Mouse (Mus musculus) neutrophil, adult 5-6 weeks (primary cell): ENCODE data around the gene Itgav. TPM values are rescaled to one million over a fixed set of nuclear protein-coding genes. Genes with fewer than 3 reads are reported as not detected.

Experiments used
- ATAC-seq: fragments of 151-379, 151-347 bp; 2 replicates; pipeline ENCODE4 v1.8.0; 2017; ENCODE audit warnings: mild to moderate bottlenecking, moderate TSS enrichment; ENCODE audit not compliant: insufficient number of reproducible peaks, poor library complexity, low FRiP score, severe bottlenecking; ENCODE audit errors: extremely low read depth
- total RNA-seq: library from RNA; stranded (forward); fragments of 200-1000 nt; gene quantifications from 2 replicates; pipeline ENCODE4 v1.2.3, GENCODE M21; 2017

Gene Itgav
- total RNA-seq, 1 experiment from 2014 or later = 37.6 TPM

DNA sequence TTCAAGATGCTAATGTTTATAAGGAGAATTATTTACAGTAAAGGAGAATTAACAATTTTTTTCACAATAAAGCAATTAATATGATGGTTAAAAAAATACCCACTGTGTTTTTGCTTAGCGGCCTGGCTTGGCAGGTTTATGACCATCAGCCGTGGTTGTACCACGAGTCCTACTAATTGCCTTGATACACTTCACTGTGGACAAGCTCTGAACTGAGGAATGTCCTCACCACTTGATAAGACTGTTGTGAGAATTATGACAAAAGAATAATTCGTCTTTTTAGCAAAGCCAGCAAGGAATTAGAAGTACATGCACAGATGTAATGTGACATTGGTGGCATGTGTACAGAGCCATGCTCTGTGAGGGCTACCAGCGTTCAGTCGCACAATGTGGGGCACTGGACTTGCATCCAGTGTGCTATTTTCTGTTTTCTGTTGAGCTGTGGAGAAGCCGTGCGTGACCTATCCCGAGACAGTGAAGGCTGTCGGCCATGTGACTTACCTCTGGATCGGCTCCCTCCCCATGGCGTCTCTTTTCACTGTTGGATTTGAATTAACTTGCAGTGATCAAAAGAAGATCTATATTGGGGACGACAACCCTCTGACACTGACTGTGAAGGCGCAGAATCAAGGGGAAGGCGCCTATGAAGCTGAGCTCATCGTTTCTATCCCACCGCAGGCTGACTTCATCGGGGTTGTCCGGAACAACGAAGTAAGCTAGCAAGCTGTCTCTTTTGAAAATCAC is 67.3 kb downstream of the Itgav start:
- ATAC-seq = no peak

DNA sequence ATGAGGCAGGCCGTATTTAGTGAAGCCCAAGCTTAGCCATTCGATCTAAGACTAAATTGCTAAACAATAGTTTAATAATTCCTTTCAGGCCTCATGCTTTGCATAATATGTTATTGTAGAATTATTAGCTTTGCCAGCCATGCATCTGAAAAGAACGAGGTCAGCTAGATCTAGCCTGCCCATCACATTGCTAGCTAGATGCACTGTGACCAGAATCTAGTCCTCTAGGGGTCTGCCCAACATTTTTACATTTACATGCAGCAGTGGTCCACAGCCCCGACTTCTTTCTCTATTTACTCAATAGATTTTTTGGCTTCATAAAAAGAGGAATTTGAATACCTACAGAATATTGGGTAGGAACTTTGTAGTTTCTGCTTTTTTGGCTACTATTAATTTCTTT is 67.9 kb downstream of the Itgav start:
- ATAC-seq = no peak

DNA sequence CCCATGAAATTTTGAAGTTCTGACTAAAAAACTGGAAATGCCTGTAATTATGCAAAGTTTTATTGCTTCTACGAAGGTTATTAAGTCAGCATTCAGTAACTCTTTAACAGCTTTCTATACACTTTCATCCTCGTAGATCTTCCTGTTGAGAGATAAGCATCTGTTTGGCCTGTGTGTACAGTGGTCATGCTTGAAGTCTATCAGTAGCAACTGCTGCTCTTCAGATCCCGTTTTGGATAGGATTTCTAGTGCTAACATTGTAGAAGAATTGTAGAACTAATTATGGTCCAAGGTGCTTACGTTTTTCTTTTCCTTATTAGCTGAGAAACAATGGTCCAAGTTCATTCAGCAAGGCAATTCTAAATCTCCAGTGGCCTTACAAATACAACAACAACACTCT is 71.6 kb downstream of the Itgav start:
- no peak for ATAC-seq

DNA sequence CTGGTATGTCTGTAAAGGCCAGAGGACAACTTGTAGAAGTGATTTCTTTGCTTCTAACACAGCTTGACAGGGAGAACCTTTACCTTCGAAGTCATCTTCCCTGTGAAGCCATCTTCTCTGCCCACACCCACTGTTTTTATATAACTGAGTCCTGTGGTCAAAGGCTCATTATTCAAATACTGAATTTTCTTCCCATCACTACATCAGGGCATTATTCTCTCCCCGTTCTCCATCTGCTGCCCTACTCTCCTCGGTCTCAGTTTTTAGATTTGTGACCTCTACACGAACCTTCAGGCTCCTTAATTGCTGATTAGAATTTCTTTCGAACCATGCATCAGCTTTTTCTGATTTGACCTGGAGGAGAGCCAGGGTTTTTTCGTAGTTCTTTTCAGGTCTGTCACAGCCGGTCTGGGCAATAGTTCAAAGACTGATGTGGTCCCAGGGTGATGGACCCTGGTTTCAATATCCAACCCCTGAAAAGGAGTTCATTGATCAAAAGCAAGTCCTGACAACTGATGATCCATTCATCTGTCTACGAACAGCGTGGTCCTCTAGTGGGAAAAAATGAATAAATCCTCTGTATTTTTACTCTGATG is 73.8 kb downstream of the Itgav start:
- no peak for ATAC-seq

DNA sequence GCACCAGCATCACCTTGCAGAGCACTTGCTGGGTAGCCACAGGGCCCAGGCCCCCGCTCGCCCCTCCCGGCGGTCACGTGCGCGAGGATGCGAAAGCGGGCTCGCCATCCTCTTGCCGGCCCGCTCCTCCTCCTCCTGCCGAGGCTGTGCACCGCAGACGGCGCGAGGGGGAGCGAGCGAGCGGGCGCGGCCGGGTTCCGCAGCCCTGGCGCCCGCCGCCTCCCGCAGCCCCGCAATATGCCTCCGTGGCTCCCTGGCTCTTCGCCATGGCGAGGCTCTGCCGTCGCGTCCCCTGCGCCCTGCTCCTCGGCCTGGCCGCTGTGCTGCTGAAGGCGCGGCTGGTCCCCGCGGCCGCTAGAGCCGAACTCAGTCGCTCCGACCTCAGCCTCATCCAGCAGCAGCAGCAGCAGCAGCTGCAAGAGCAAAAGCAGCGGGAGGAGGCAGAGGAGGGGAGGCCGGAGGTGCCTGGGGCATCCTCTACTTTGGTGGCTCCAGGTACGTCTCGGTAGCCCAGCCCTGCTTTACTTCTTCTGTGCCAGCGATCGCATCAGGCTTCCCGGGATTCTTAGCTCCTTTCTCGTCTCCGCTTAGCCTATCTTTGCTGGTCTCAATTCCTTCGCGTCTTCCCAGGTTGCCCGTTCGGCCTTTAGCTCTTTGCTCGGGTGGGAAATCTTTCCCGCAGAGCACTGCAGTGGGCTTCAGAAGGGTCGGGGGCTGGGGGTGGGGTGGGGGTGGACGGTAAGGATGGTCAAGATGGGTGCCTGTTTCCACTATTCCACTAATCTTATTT is 88.5 kb downstream of the Itgav start, which contains the start of gene Fam171b:
Fam171b (plus strand) TSS at position 154 of the 790 bp plus-strand sequence.
- ATAC-seq = peak; percentile 41; the same call in 1 of the 2 replicates

DNA sequence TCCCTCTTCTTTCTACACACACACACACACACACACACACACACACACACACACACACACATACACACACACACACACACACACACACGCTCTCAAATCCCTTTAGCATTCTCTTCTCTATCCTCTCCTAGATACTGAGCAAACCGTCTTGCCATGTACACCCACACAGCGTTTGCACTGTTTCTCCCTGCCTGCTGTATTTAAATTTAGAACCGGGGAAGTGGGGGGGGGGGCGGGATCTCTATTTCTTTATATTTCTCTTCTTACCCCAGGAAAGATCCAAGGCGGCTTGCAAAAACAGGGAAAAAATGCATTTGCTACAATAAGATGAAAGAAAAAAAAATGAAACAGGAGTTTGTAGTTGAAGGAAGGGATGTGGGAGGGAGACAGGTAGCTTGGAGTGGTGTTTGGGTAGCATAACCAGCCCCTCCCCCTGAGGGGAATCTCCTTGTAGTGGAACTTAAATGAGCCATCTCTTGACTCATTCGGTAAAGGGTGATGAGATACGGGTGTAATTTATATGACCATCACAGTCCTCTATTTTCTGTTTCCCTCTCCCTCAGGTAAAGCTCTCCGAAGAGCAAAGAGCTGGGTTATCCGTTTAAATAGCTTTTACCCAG is 89.2 kb downstream of the Itgav start:
- no peak for ATAC-seq

DNA sequence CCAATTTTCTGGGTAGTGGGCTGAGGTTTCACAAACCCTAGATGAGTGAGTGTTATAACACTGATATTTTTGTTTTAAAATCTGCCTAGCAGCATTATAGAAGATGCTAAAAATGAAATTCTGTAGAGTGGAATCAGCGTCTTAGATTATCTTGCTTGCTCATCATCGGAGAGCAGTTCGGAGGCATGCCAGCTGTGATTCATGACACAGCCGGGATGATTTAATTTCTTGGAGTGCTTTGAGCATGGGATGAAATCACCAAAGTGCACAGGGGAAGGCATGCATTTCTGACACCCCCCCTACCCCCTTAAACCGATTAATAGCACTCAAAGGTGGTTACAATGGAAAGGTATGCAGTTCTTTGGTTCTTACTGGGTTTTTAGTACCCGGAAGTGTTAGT is 89.8 kb downstream of the Itgav start:
- no peak for ATAC-seq

DNA sequence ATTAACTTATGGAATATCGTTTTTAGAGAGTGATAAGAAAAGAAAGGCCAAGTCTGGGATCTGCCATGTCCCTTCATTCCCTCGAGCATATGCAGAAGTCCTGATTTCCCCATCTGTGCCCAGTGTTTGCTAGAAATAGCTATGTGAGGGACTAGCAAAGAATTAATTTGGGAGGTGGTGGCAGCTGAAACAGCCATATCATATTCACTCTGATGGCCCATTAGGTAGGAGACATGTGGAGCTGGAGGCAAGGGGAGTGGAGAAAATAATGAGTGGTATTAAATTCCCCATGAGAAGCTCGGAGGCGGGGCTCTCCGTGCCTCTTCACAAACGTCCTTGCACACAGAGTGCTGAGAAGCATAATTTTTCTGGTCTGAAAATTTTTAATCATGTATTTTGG is 92.0 kb downstream of the Itgav start:
- no peak for ATAC-seq

DNA sequence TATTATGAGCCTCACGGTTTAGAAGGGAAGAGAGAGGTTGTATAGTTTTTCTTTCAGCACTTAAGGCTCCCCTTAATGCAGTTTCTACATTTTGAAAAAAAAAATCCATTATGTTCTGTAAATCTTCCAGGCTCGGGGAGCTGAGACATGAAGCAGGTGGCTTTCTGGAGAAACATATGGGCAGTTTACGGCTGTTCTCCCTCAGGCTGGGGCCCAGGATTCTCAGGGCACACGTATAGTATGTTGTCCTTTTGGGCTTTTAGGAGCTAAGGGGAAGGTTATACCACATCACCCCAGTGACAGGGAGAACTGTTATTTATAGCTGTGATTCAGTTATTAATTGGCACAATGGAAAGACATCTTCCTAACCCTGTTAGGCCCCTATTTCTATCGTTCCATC is 101.0 kb downstream of the Itgav start:
- ATAC-seq = no peak

DNA sequence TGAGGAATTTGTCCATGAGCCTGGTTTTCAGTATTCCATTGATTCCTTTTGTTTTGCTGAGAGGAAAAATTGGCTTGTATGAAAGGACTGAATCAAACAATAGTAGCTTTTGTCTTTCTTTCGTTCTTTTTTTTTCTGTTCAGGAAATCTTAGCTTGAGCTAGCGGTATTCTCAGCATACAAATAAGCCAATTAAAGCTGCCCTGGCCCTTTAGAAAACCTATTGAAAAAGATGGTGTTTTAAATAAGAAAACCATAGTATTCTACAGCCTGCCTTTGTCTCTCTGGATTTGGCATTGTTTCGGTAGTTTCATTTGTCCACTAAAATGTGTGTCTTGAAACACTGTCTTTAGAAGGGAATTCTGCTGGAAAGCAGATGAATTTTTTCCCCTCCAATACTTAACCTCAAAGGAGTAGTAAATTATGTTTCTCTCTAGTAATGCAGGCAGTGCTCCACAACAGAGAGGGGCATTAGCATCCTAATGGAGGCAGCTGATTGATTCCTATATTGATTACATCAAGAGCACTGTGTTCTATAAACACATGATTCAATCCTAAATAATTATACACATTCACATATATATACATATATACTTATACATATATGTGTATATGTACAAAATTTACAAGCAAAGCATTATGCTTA is 104.8 kb downstream of the Itgav start:
- ATAC-seq = no peak

DNA sequence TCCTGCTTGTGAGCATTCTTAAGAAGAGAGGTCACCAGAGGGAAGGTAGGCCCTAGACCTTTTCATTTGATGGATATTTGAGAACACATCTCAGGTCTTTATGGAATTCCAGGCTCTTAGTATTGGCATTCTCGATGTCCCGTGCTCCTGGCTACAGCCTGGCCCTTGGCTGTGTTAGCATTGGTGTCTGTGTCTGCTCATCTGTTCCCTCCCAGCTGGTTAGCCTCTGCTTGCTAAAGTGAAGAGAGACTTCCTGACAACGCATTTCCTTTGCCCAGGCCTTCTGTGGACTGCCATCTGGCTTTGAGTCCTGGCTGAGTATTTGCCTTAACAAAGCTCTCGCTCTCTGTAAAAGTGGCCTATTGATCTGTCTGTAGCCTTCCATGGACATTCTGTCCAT is 108.7 kb downstream of the Itgav start:
- ATAC-seq = no peak

DNA sequence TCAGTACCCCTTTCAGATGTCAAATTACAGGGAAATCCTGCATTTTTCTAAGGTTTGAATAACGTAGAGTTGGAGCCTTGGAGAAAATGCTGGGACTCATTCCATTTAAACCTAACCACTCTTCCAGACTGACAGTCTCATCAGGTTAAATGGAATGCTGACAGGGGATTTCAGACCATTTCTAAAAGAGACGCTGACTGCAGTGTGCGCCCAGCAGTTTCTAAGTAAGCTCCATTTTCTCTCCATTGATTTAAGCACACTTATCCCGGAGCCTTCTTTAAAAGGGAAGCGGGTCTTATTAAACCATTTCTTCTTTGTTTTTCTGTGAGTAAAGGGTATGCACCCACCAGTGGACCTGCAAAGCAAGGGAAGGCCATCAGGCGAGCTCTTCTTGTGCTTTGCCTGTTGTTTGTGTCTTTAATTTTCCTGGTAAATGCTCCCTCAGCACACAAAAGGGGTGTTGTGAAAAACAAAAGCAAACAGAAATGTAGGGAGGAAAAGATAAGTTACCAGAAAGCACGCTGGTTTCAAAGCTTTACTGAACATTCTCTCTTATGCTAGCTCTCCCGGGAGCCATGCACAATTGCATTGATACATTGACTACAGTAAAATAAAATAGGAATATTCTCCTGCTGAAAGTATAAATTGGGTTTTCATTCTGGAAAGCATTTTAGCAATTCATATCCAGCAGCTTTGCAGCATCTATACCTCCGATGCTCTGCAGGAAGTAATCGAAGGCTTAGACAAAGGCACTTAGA is 111.3 kb downstream of the Itgav start:
- ATAC-seq = no peak

DNA sequence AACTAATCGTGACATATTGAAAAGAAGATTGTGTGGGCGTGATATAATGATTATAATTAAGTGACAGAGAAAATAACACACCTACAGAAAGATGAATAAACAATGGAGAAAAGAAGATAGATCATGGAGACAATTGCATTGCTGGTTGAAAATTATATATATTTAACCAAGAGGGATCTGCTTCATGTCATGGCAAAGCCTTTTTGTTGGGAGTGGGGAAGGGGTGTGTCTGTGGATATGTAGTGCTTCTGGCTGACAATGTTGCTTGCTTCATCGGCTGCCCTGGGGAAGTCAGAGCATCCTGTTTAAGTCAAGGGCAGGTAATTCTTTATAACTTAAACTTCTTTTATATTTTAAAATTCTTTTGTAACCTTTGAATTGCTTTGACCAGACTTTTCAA is 124.3 kb downstream of the Itgav start:
- no peak for ATAC-seq

DNA sequence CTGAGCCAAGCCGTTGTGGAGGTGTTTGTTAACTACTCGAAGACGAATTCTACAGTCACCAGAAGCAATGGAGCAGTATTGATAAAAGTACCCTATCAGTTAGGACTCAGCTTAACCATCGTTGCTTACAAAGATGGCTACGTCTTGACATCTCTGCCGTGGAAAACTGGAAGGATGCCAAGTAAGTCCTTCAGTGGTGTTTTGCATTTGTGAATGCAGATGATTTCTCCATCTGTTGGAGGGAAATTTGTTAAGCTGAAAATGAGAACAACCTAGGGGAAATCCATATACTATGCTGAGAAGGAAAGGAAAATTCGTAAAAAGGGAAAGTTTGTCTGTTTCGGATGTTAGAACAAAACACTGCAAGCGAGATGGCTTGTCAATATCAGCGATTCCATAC is 129.2 kb downstream of the Itgav start:
- ATAC-seq = no peak

DNA sequence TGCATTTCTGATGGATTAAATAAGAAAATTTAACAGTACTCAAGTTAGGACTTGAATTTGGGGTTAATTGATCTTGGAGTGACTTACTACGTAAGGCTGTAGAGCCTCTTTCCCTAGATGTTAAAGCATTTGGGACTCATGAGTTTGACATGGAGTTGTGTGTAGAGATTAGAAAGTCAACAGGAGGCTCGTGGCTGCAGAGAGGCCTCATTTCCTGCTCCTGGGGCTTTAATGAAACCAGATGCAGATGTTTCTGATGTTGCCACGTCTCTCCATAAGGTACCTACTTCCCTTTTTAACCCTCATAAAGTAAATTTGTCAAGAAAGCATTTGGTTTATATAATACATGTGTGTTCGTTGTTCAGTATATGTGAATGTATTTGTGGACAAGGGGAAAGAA is 132.0 kb downstream of the Itgav start:
- no peak for ATAC-seq
